Mouse (Mus musculus): Measurements from ENCODE around the gene Btd. TPM values are rescaled to one million over a fixed set of nuclear protein-coding genes. Genes with fewer than 3 reads are reported as not detected.

The Btd gene
- polyA plus RNA-seq, 1 experiment from 2014 or later = 20.4 TPM

DNA sequence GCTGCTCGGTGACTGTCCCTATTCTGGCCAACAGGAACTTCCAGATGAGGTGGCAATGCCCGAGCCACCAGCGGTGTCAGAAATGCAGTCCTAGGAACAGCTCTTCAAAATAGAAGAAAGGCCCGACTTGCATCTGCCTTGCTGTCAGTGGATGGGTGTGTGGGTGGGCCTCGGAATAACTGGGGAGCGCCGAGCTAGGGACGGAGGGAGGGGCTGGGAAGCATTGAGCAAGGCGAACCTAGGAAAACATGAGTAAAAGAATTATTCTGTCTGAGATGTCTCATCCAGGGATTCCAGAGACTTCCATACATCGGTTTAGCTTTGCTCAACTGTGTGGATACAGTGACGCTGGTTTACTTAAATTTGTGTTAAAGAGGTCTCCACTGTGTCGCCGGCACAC, 27.5 kb downstream of the Btd start:
- Histone ChIP-seq H3K27ac (peak overlapping the region; percentile 65), H3K9me3 (replicated peaks) (no peaks in the 10 kb centered on the region), H3K27me3 (no peaks in the 10 kb centered on the region), H3K36me3 (peaks cover 12% of the 10 kb centered on the region; the same call in 1 of the 2 replicates), H3K4me3 (no peak overlapping the region), H3K4me2 (no peak overlapping the region), H3K9ac (no peak overlapping the region), H3K4me1 (replicated peaks) (peaks cover 42% of the 10 kb centered on the region)
- 74% methylated on average over 13 of the region's 13 CpGs for WGBS
- no peak for ATAC-seq (replicated peaks; ENCODE audit: insufficient number of reproducible peaks, insufficient read depth, low FRiP score, low read depth)

- peaks cover 12% of the 10 kb centered on the region; the same call in 1 of the 2 replicates for H3K36me3 ChIP-seq
- no peak overlapping the region for H3K4me3 ChIP-seq
- no peaks in the 10 kb centered on the region for H3K9me3 ChIP-seq (replicated peaks)
- peaks cover 33% of the 10 kb centered on the region for H3K4me1 ChIP-seq (replicated peaks)
- no peaks in the 10 kb centered on the region for H3K27me3 ChIP-seq
- WGBS = 43% methylated on average over 13 of the region's 13 CpGs
- peak overlapping the region; percentile 65 for H3K27ac ChIP-seq
- no peak overlapping the region for H3K9ac ChIP-seq
- peak; percentile 59 for ATAC-seq (replicated peaks; ENCODE audit: insufficient number of reproducible peaks, insufficient read depth, low FRiP score, low read depth)
- H3K4me2 ChIP-seq = peak overlapping the region; percentile 26
Observed at GRCm38 (mm10) chr14:31669161-31669611, 28.4 kb downstream of the Btd start.

- WGBS = 71% methylated on average over 15 of the region's 15 CpGs
- Histone ChIP-seq H3K4me3 (no peak overlapping the region), H3K27ac (peak overlapping the region; percentile 65), H3K36me3 (peaks cover 12% of the 10 kb centered on the region; the same call in 1 of the 2 replicates), H3K9ac (no peak overlapping the region), H3K4me2 (peak overlapping the region; percentile 26; the same call in 1 of the 2 replicates), H3K4me1 (replicated peaks) (peaks cover 26% of the 10 kb centered on the region), H3K9me3 (replicated peaks) (no peaks in the 10 kb centered on the region), H3K27me3 (no peaks in the 10 kb centered on the region)
- ATAC-seq (replicated peaks; ENCODE audit: insufficient number of reproducible peaks, insufficient read depth, low FRiP score, low read depth) = peak; percentile 4; the same call in 1 of the 2 replicates
Observed at GRCm38 (mm10) chr14:31669642-31670490, 29.0 kb downstream of the Btd start.

DNA sequence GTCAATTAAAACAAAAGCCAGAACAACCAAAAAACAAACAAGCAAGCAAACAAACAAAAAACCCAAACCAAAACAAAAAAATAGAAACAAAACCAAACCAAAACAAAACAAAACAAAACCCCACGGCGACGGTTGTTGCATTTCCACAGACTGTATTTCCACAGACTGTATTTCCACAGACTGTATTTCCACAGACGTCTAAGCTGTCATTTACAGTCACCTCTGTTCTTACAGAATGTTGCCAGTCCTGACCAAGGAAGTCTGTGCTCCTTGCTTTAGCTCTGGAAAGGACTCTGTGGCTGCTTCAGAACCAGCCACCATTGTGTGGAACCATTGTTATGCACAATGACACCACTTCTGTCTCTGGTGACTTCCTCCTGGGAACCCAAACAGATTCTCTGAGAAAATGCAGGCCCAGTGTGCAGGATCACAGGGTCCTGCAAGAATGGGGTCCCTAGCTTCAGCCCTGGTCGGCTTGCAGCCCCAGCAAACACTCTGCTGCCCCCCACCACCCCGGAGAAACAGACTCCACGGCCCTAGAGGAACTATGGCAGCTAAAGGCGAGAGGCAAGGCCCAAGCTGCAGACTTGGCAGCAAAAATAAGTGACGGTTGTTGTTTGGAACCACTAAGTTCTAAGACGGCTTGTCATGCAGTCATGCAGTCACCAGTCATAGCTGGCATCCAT, 30.9 kb downstream of the Btd start:
- 62% methylated on average over 10 of the region's 10 CpGs for WGBS
- Histone ChIP-seq H3K9ac (no peak overlapping the region), H3K9me3 (replicated peaks) (no peaks in the 10 kb centered on the region), H3K27me3 (no peaks in the 10 kb centered on the region), H3K36me3 (peaks cover 10% of the 10 kb centered on the region; the same call in 1 of the 2 replicates), H3K4me2 (no peak overlapping the region), H3K27ac (no peak overlapping the region), H3K4me1 (replicated peaks) (peaks cover 23% of the 10 kb centered on the region), H3K4me3 (no peak overlapping the region)
- ATAC-seq (replicated peaks; ENCODE audit: insufficient number of reproducible peaks, insufficient read depth, low FRiP score, low read depth) = no peak

- no peak for ATAC-seq (replicated peaks; ENCODE audit: insufficient number of reproducible peaks, insufficient read depth, low FRiP score, low read depth)
- 84% methylated on average over 3 of the region's 3 CpGs for WGBS
- Histone ChIP-seq H3K36me3 (no peaks in the 10 kb centered on the region), H3K4me1 (replicated peaks) (peaks cover 4% of the 10 kb centered on the region), H3K9ac (no peak overlapping the region), H3K9me3 (replicated peaks) (no peaks in the 10 kb centered on the region), H3K27me3 (no peaks in the 10 kb centered on the region), H3K4me2 (no peak overlapping the region), H3K4me3 (no peak overlapping the region), H3K27ac (no peak overlapping the region)
Observed at GRCm38 (mm10) chr14:31680656-31681055, 39.8 kb downstream of the Btd start.

GRCm38 (mm10) chr14:31681291-31681690, 40.5 kb downstream of the Btd start:
- H3K27me3 ChIP-seq = no peaks in the 10 kb centered on the region
- no peak overlapping the region for H3K9ac ChIP-seq
- no peak overlapping the region for H3K27ac ChIP-seq
- H3K4me1 ChIP-seq (replicated peaks) = peaks cover 4% of the 10 kb centered on the region
- no peak overlapping the region for H3K4me2 ChIP-seq
- H3K9me3 ChIP-seq (replicated peaks) = no peaks in the 10 kb centered on the region
- no peaks in the 10 kb centered on the region for H3K36me3 ChIP-seq
- no peak overlapping the region for H3K4me3 ChIP-seq
- 79% methylated on average over 9 of the region's 9 CpGs for WGBS
- no peak for ATAC-seq (replicated peaks; ENCODE audit: insufficient number of reproducible peaks, insufficient read depth, low FRiP score, low read depth)

DNA sequence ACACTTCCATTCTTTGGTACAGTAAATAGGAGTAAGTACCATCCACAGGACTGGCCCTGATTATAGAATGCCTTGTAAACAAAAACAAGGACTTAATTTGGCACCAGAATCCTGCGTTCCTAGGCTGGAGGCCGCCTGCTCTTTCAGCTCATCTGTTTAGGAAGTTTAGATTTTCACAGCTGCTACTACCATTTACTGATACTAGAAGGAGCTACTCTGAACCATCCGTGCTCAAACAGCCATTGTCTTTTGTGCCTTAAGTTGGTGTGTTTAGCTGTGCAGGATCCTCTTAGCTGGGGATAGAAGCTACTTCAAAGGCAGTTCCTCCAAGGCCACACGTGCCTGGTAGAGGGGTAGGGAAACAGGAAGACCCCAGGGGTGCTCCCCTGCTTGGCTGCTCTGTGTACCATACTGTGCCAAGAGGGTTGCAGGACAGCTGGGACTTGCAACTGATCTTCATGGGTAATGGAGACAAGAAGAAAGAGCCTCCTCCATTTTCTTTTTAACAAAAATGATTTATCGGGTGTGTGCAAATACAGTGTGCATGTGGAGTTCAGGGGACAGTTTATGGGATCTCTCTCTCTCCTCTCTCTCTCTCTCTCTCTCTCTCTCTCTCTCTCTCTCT, 41.2 kb downstream of the Btd start:
- no peak overlapping the region for H3K4me2 ChIP-seq
- no peak overlapping the region for H3K27ac ChIP-seq
- peaks cover 4% of the 10 kb centered on the region for H3K4me1 ChIP-seq (replicated peaks)
- H3K9ac ChIP-seq = no peak overlapping the region
- no peaks in the 10 kb centered on the region for H3K36me3 ChIP-seq
- no peaks in the 10 kb centered on the region for H3K27me3 ChIP-seq
- no peaks in the 10 kb centered on the region for H3K9me3 ChIP-seq (replicated peaks)
- no peak for ATAC-seq (replicated peaks; ENCODE audit: insufficient number of reproducible peaks, insufficient read depth, low FRiP score, low read depth)
- WGBS = 55% methylated on average over 5 of the region's 5 CpGs
- H3K4me3 ChIP-seq = no peak overlapping the region

GRCm38 (mm10) chr14:31683610-31684009, 42.8 kb downstream of the Btd start:
- Histone ChIP-seq H3K4me3 (no peak overlapping the region), H3K9ac (no peak overlapping the region), H3K27me3 (no peaks in the 10 kb centered on the region), H3K27ac (no peak overlapping the region), H3K36me3 (no peaks in the 10 kb centered on the region), H3K4me1 (replicated peaks) (peaks cover 4% of the 10 kb centered on the region), H3K4me2 (no peak overlapping the region), H3K9me3 (replicated peaks) (no peaks in the 10 kb centered on the region)
- ATAC-seq (replicated peaks; ENCODE audit: insufficient number of reproducible peaks, insufficient read depth, low FRiP score, low read depth) = no peak
- 77% methylated on average over 2 of the region's 2 CpGs for WGBS

GRCm38 (mm10) chr14:31684343-31685040, 43.7 kb downstream of the Btd start:
- ATAC-seq (replicated peaks; ENCODE audit: insufficient number of reproducible peaks, insufficient read depth, low FRiP score, low read depth) = no peak
- Histone ChIP-seq H3K4me1 (replicated peaks) (peaks cover 9% of the 10 kb centered on the region), H3K4me3 (no peak overlapping the region), H3K4me2 (no peak overlapping the region), H3K27me3 (no peaks in the 10 kb centered on the region), H3K9me3 (replicated peaks) (no peaks in the 10 kb centered on the region), H3K27ac (no peak overlapping the region), H3K36me3 (no peaks in the 10 kb centered on the region), H3K9ac (no peak overlapping the region)
- 62% methylated on average over 7 of the region's 7 CpGs for WGBS

DNA sequence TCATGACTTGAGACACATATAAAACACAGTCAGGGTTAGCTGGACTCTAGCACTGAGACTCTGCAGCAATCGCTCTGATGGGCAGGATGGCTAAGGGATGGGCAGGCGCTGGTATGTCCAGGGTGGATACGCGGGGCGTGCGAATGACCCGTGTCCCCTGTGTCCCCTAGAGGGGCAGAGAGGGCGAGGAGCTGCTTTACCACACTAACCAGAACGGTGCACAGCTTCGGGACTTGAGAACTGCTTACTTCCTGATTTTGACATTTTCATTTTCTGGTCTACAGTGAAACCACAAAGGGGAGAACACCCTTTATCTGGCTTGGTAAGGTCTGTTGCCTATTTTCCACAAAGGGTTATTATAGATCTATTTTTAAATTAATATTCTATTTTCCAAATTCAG, 44.9 kb downstream of the Btd start:
- no peak overlapping the region for H3K27ac ChIP-seq
- WGBS = 76% methylated on average over 10 of the region's 10 CpGs

GRCm38 (mm10) chr14:31686231-31686630, 45.4 kb downstream of the Btd start:
- Histone ChIP-seq H3K4me2 (no peak overlapping the region), H3K27ac (no peak overlapping the region), H3K9me3 (replicated peaks) (no peaks in the 10 kb centered on the region), H3K9ac (no peak overlapping the region), H3K4me1 (replicated peaks) (peaks cover 9% of the 10 kb centered on the region), H3K4me3 (no peak overlapping the region), H3K36me3 (no peaks in the 10 kb centered on the region), H3K27me3 (no peaks in the 10 kb centered on the region)
- ATAC-seq (replicated peaks; ENCODE audit: insufficient number of reproducible peaks, insufficient read depth, low FRiP score, low read depth) = no peak; the same call in 1 of the 2 replicates
- WGBS = 91% methylated on average over 1 of the region's 1 CpGs

More for the DNA sequence above, 44.9 kb downstream of the Btd start:
- Histone ChIP-seq H3K4me2 (0 out of 2 replicates have a peak overlapping the region, but pooled peaks have one; percentile 18), H3K4me3 (no peak overlapping the region), H3K27me3 (no peaks in the 10 kb centered on the region), H3K9ac (no peak overlapping the region), H3K4me1 (replicated peaks) (peaks cover 9% of the 10 kb centered on the region), H3K9me3 (replicated peaks) (no peaks in the 10 kb centered on the region), H3K36me3 (no peaks in the 10 kb centered on the region)
- no peak for ATAC-seq (replicated peaks; ENCODE audit: insufficient number of reproducible peaks, insufficient read depth, low FRiP score, low read depth)
